Mouse (Mus musculus): ENCODE measurements around the gene Sh3yl1.

DNA sequence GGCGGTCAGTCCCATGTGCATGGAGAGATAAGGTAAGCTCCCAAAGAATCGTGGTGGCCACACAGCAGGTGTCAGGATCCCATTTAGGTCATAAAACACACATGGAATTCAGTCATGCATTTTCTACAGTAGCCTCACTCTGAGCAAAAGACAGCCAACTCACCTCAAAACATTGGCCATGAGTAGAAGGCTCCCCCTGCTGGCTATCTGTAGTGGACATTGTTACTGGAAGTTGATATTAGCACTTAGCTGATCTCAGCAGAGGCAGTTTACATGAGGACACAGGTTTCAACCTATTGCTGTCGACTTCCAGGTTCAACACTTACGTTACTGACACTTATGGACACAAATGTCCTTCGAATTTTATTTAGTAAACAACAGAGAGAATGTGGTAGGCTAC is 21.4 kb upstream of the Sh3yl1 start:
- TF ChIP-seq CTCF (IDR thresholded peaks at IDR 0.05; ENCODE audit: low read depth) (peak; percentile 95), EP300 (optimal IDR thresholded peaks at IDR 0.05) (no peak)
